Mouse (Mus musculus): ENCODE measurements around the gene Esyt2. TPM values are rescaled to one million over a fixed set of nuclear protein-coding genes. Genes with fewer than 3 reads are reported as not detected.

Gene Esyt2
- polyA plus RNA-seq, 1 experiment from 2014 or later: 16.7 TPM

DNA sequence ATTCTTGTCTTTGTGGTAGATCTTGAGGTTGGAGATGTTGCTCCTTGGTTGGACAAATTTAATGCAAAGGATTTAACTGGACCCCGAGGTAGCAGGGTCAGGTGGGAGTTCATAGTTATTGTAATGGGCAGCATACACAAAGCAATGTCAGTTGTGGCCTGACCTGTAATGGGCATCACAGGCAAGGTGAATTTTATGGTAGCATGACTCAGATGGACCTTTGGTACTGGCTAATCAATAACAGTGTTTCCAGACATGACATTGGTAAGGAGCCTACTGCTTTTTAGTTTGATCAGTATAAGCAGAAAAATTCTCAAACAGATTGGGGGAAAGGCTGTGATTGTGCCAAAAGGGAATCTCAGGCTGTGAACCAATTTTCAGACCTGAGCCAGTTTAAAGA, 105.8 kb downstream of the Esyt2 start:
- no peak overlapping the region for H3K27ac ChIP-seq (ENCODE audit: low read length)
- no peaks in the 10 kb centered on the region for H3K36me3 ChIP-seq (ENCODE audit: insufficient read depth, low read length)
- no peak overlapping the region for H3K4me2 ChIP-seq (replicated peaks; ENCODE audit: low read depth, low read length)
- no peak overlapping the region for H3K9ac ChIP-seq (replicated peaks; ENCODE audit: low read depth)
- ATAC-seq (no peak), DNase-seq (ENCODE audit: low spot score) (no peak)
- 73% methylated on average over 1 of the region's 1 CpGs for WGBS
- TF ChIP-seq CTCF (IDR thresholded peaks at IDR 0.05): no peak
- no peak for TF ChIP-seq EP300 (IDR thresholded peaks at IDR 0.05)
- no peaks in the 10 kb centered on the region for H3K27me3 ChIP-seq (replicated peaks; ENCODE audit: insufficient read depth, low read length)
- H3K4me3 ChIP-seq (ENCODE audit: low read depth, low read length): no peak overlapping the region
- no peaks in the 10 kb centered on the region for H3K4me1 ChIP-seq (ENCODE audit: insufficient read depth, low read depth, low read length)
- H3K9me3 ChIP-seq (ENCODE audit: low read length): no peaks in the 10 kb centered on the region

DNA sequence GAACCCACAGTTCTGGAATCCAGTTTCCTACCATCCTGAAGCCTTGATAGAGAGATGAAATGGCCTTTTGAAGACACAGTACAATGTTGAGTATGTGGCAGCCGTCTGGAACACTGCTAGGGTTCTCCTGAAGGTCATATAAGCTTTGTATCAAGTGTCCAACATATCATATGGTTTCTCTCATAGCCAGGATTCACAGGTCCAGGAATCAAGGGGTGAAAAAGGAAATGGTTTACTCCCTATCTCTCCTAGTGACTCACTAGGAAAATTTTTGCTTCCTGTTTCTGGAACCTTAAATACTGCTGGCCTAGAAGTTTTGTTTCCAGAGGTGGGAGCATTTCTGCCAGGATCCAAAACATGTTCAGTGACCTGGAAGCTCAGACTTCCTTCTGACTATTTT, 108.9 kb downstream of the Esyt2 start:
- Histone ChIP-seq H3K36me3 (ENCODE audit: insufficient read depth, low read length) (no peaks in the 10 kb centered on the region), H3K27me3 (replicated peaks; ENCODE audit: insufficient read depth, low read length) (no peaks in the 10 kb centered on the region), H3K9me3 (ENCODE audit: low read length) (no peaks in the 10 kb centered on the region), H3K4me1 (ENCODE audit: insufficient read depth, low read depth, low read length) (no peaks in the 10 kb centered on the region), H3K9ac (replicated peaks; ENCODE audit: low read depth) (no peak overlapping the region), H3K27ac (ENCODE audit: low read length) (no peak overlapping the region), H3K4me2 (replicated peaks; ENCODE audit: low read depth, low read length) (no peak overlapping the region), H3K4me3 (ENCODE audit: low read depth, low read length) (no peak overlapping the region)
- no peak for DNase-seq (ENCODE audit: low spot score)
- 27% methylated on average over 1 of the region's 1 CpGs for WGBS
- no peak for TF ChIP-seq CTCF (IDR thresholded peaks at IDR 0.05)
- no peak for TF ChIP-seq EP300 (IDR thresholded peaks at IDR 0.05)
- no peak for ATAC-seq

DNA sequence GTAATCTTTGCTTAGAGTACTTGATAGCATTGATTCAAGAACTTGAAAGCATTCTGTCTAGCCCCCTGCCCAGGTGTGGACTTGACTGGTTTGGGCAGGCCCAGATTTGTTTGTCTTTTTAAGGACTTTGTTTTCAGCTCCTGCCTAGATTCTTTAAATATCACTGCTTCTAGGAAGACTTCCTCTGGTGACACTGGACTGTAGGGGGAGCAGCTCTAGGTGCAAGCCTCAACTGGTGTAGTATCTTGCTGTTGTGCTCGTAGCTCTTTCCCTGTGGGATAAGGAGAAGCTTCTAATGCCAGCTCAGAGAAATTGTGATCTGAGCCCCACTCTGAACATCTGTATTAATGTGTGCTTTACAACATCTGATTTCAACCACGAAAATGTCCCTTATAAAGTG, 113.3 kb downstream of the Esyt2 start:
- H3K9ac ChIP-seq (replicated peaks; ENCODE audit: low read depth): no peak overlapping the region
- no peaks in the 10 kb centered on the region for H3K9me3 ChIP-seq (ENCODE audit: low read length)
- no peaks in the 10 kb centered on the region for H3K36me3 ChIP-seq (ENCODE audit: insufficient read depth, low read length)
- H3K4me1 ChIP-seq (ENCODE audit: insufficient read depth, low read depth, low read length): no peaks in the 10 kb centered on the region
- TF ChIP-seq EP300 (IDR thresholded peaks at IDR 0.05): no peak
- peak; percentile 23; the same call in 1 of the 2 replicates for TF ChIP-seq CTCF (IDR thresholded peaks at IDR 0.05)
- H3K4me2 ChIP-seq (replicated peaks; ENCODE audit: low read depth, low read length): no peak overlapping the region
- DNase-seq (ENCODE audit: low spot score): no peak
- 59% methylated on average over 2 of the region's 2 CpGs for WGBS
- no peaks in the 10 kb centered on the region for H3K27me3 ChIP-seq (replicated peaks; ENCODE audit: insufficient read depth, low read length)
- H3K4me3 ChIP-seq (ENCODE audit: low read depth, low read length): no peak overlapping the region
- ATAC-seq: no peak
- no peak overlapping the region for H3K27ac ChIP-seq (ENCODE audit: low read length)

DNA sequence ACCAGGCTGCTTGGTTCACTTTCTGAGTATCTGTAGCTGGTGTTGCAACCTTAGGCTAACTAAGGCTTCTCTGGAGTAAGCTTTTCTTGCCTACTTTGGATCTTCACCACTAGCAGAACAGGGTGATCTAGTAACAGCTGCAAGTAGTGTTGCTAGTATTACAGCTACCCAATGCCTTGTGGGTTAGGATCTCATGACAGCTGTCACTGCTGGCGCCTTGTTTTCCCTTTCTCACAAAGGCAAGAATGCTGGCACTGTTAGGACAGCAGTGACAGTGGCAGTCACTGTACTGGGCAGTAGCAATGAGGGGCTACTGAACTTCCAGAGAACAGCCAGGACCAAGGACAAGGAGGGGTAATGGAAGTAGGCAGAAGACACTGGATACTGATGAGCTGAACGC, 114.3 kb downstream of the Esyt2 start:
- H3K9ac ChIP-seq (replicated peaks; ENCODE audit: low read depth): no peak overlapping the region
- ATAC-seq: no peak
- TF ChIP-seq CTCF (IDR thresholded peaks at IDR 0.05): no peak
- TF ChIP-seq EP300 (IDR thresholded peaks at IDR 0.05): no peak
- no peaks in the 10 kb centered on the region for H3K9me3 ChIP-seq (ENCODE audit: low read length)
- H3K27me3 ChIP-seq (replicated peaks; ENCODE audit: insufficient read depth, low read length): no peaks in the 10 kb centered on the region
- 71% methylated on average over 2 of the region's 2 CpGs for WGBS
- H3K4me3 ChIP-seq (ENCODE audit: low read depth, low read length): no peak overlapping the region
- no peak for DNase-seq (ENCODE audit: low spot score)
- no peak overlapping the region for H3K27ac ChIP-seq (ENCODE audit: low read length)
- no peaks in the 10 kb centered on the region for H3K36me3 ChIP-seq (ENCODE audit: insufficient read depth, low read length)
- no peak overlapping the region for H3K4me2 ChIP-seq (replicated peaks; ENCODE audit: low read depth, low read length)
- H3K4me1 ChIP-seq (ENCODE audit: insufficient read depth, low read depth, low read length): no peaks in the 10 kb centered on the region

DNA sequence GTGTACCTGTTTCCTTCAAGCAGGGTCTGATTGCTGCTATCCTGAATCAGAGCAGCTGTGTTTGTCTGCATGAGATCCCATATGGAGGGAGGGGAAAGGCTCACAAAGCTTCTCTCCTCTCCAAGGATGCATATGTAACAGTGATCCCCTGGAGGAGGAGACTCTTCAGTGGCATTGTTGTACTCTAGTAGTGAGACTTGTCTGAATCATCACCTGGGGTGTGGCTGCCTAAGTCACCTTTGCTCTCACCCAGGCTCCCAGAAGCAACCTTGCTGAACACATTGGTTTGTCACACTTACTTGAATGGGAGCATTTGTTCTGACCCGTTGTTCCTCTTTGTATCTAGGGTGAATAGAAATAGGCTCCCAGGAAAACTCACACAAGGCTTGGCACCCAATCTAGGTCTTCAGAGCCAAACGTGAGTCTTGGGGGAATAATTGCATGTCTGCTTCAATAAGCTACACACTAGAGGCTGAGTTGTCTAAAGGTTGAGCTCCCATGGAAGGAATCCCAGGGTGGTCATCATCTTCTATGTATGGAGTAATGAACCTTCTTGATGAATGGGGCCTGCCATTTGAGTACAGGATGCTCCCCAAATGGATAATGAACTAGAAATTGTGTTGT, 115.2 kb downstream of the Esyt2 start:
- Histone ChIP-seq H3K27ac (ENCODE audit: low read length) (no peak overlapping the region), H3K9ac (replicated peaks; ENCODE audit: low read depth) (no peak overlapping the region), H3K4me1 (ENCODE audit: insufficient read depth, low read depth, low read length) (no peaks in the 10 kb centered on the region), H3K4me2 (replicated peaks; ENCODE audit: low read depth, low read length) (no peak overlapping the region), H3K36me3 (ENCODE audit: insufficient read depth, low read length) (no peaks in the 10 kb centered on the region), H3K27me3 (replicated peaks; ENCODE audit: insufficient read depth, low read length) (no peaks in the 10 kb centered on the region), H3K4me3 (ENCODE audit: low read depth, low read length) (no peak overlapping the region), H3K9me3 (ENCODE audit: low read length) (no peaks in the 10 kb centered on the region)
- 77% methylated on average over 2 of the region's 2 CpGs for WGBS
- ATAC-seq: no peak
- TF ChIP-seq CTCF (IDR thresholded peaks at IDR 0.05): no peak
- TF ChIP-seq EP300 (IDR thresholded peaks at IDR 0.05): no peak
- no peak for DNase-seq (ENCODE audit: low spot score)

DNA sequence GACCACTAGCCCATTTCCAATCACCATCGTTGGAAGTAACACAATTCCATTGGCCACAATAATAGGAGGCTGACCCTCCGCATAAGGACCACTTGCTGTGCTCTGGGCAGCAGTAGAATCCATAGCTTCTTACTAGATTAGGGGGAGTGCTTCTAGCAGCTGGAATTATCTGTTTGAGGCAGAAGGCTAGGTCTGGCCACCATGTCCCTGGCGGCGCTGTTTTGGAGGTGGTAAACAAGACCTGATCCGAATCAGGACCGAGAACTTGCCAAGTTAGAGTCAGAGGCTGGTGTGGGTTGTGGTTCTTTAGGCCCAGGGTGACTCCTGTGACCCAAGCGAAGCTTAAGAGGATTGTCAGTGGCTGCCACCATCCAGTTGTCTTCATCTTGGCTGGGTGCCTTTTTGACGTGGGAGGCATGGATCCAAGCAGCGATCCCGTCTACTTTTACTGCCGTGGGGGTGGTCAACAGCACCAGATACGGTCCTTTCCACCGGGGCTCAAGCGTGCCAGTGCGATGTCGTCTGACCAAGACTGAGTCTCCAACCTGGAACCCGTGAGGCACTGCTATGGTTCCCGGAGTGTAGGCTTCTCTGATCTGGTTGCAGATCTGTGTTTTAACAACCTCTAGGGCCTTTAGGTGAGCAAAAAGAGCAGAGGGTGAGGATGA, 123.2 kb downstream of the Esyt2 start:
- DNase-seq (ENCODE audit: low spot score): peak; percentile 8
- ATAC-seq: no peak
- TF ChIP-seq EP300 (IDR thresholded peaks at IDR 0.05) (no peak), CTCF (IDR thresholded peaks at IDR 0.05) (no peak)
- 95% methylated on average over 18 of the region's 18 CpGs for WGBS
- H3K4me3 ChIP-seq (ENCODE audit: low read depth, low read length): no peak overlapping the region
- H3K27me3 ChIP-seq (replicated peaks; ENCODE audit: insufficient read depth, low read length): no peaks in the 10 kb centered on the region
- peaks cover 3% of the 10 kb centered on the region; the same call in 1 of the 2 replicates for H3K4me1 ChIP-seq (ENCODE audit: insufficient read depth, low read depth, low read length)
- H3K27ac ChIP-seq (ENCODE audit: low read length): no peak overlapping the region
- H3K4me2 ChIP-seq (replicated peaks; ENCODE audit: low read depth, low read length): peak overlapping the region; percentile 88; the same call in 1 of the 2 replicates
- no peaks in the 10 kb centered on the region for H3K36me3 ChIP-seq (ENCODE audit: insufficient read depth, low read length)
- no peaks in the 10 kb centered on the region for H3K9me3 ChIP-seq (ENCODE audit: low read length)
- H3K9ac ChIP-seq (replicated peaks; ENCODE audit: low read depth): no peak overlapping the region

All from lung, postnatal 0 days (tissue).